8 mouse cellular contexts compared by ENCODE assay signal in genomic region chr16:20301770-20302649, GRCm38 (mm10). TPM values are rescaled to one million over a fixed set of nuclear protein-coding genes. Genes with fewer than 3 reads are reported as not detected.
DNase-seq lines count a peak whose midpoint lies in the region; ATAC-seq and TF ChIP-seq lines count a peak whose summit lies in the region.

Gene Parl (minus strand): TSS chr16:20302387.

- WGBS in forebrain, embryonic 15.5 days = under 1% methylated on average over 51 of the region's 52 CpGs
- WGBS in lung, embryonic 14.5 days = under 1% methylated on average over 52 of the region's 52 CpGs
- under 1% methylated on average over 52 of the region's 52 CpGs for WGBS in olfactory bulb, adult 2 months
- WGBS in thymus, adult 2 months = under 1% methylated on average over 52 of the region's 52 CpGs

- peak; percentile 94 for TF ChIP-seq CTCF in lung, embryonic 14.5 days (IDR thresholded peaks at IDR 0.05; ENCODE audit: low read depth)
- peak; percentile 75 for TF ChIP-seq CTCF in olfactory bulb, adult 2 months (IDR thresholded peaks at IDR 0.05; ENCODE audit: insufficient read depth, low read depth, low read length)
- peak; percentile 84 for TF ChIP-seq CTCF in thymus, adult 2 months (IDR thresholded peaks at IDR 0.05; ENCODE audit: borderline replicate concordance, control insufficient read depth, extremely low read depth, insufficient read depth, low read length, poor library complexity)

- in situ Hi-C loops in ES-E14 (cut with MboI; ENCODE audit: low sequenced_read_pairs in 2 of 2, unreplicated experiment in 2 of 2) = no loop called here

- H3K4me1 ChIP-seq in ES-E14 (ENCODE audit: control insufficient read depth in 2 of 2, insufficient read depth in 2 of 2, low read length in 2 of 2, poor library complexity in 1 of 2) = peaks cover 6% of the 10 kb centered on the region in 2 experiments; a peak in 3 of 4 replicates
- H3K4me1 ChIP-seq in forebrain, embryonic 15.5 days = peaks cover 18% of the 10 kb centered on the region
- H3K4me1 ChIP-seq in lung, embryonic 14.5 days (ENCODE audit: insufficient read depth) = peaks cover 9% of the 10 kb centered on the region
- H3K4me1 ChIP-seq in olfactory bulb, adult 2 months (ENCODE audit: control insufficient read depth, insufficient read depth, low read length) = no peaks in the 10 kb centered on the region
- peaks cover 10% of the 10 kb centered on the region for H3K4me1 ChIP-seq in thymus, adult 2 months (replicated peaks; ENCODE audit: control insufficient read depth, insufficient read depth, low read length)

- peak; percentile 66 for TF ChIP-seq POLR2A in olfactory bulb, adult 2 months (IDR thresholded peaks at IDR 0.05; ENCODE audit: insufficient read depth, low read depth, low read length)
- TF ChIP-seq POLR2A in thymus, adult 2 months (IDR thresholded peaks at IDR 0.05; ENCODE audit: control insufficient read depth, extremely low read depth, insufficient read depth, low read length, poor library complexity) = peak; percentile 49; the same call in 1 of the 2 replicates

- no peaks in the 10 kb centered on the region for H3K27me3 ChIP-seq in forebrain, embryonic 15.5 days
- no peaks in the 10 kb centered on the region for H3K27me3 ChIP-seq in lung, embryonic 14.5 days (ENCODE audit: insufficient read depth, low read length)
- no peaks in the 10 kb centered on the region for H3K27me3 ChIP-seq in thymus, adult 2 months (ENCODE audit: control insufficient read depth, insufficient read depth, low read length)

- H3K27ac ChIP-seq in ES-E14 (ENCODE audit: insufficient read depth, low read depth, low read length, poor library complexity, severe bottlenecking) = peak within 1 kb of the TSS; percentile 79
- H3K27ac ChIP-seq in forebrain, embryonic 15.5 days (replicated peaks) = peak within 1 kb of the TSS; percentile 44; the same call in 1 of the 2 replicates
- peak within 1 kb of the TSS; percentile 71 for H3K27ac ChIP-seq in lung, embryonic 14.5 days (ENCODE audit: low read depth)
- peak within 1 kb of the TSS; percentile 58 for H3K27ac ChIP-seq in olfactory bulb, adult 2 months (ENCODE audit: insufficient read depth, low read depth, low read length)
- H3K27ac ChIP-seq in thymus, adult 2 months (ENCODE audit: control insufficient read depth, insufficient read depth, low read length) = no peak within 1 kb of the TSS

- DNase-seq in ES-E14 (ENCODE audit: low read depth, low spot score) = peak; percentile 94
- peak; percentile 67 for DNase-seq in cerebellum, adult 11-12 months
- DNase-seq in heart, postnatal 25 days (ENCODE audit: low spot score) = peak; percentile 40
- peak; percentile 35 to 84 for DNase-seq in layer of hippocampus, adult 18-20 months (ENCODE audit: low spot score in 2 of 2)
- DNase-seq in lung, embryonic 14.5 days = peak; percentile 96
- peak; percentile 73 for DNase-seq in thymus, adult 2 months

- H3K36me3 ChIP-seq in ES-E14 (ENCODE audit: control insufficient read depth, insufficient read depth, low read length, poor library complexity, severe bottlenecking) = peaks cover 3% of the 10 kb centered on the region
- H3K36me3 ChIP-seq in forebrain, embryonic 15.5 days = peaks cover 2% of the 10 kb centered on the region; the same call in 1 of the 2 replicates
- H3K36me3 ChIP-seq in lung, embryonic 14.5 days (ENCODE audit: insufficient read depth) = peaks cover 2% of the 10 kb centered on the region
- H3K36me3 ChIP-seq in thymus, adult 2 months (ENCODE audit: control insufficient read depth, insufficient read depth, low read length) = peaks cover 7% of the 10 kb centered on the region

- intact Hi-C loops in heart, postnatal 25 days (cut with DNase I) = loop anchor here (1.0 to 10.0 kb wide), 2 partner anchors 88 to 577 kb away; no protein-coding TSS in a partner anchor

- H3K9me3 ChIP-seq in ES-E14 (ENCODE audit: control insufficient read depth, insufficient read depth, low read depth, low read length) = no peaks in the 10 kb centered on the region
- no peaks in the 10 kb centered on the region for H3K9me3 ChIP-seq in forebrain, embryonic 15.5 days
- no peaks in the 10 kb centered on the region for H3K9me3 ChIP-seq in lung, embryonic 14.5 days (ENCODE audit: low read depth, low read length)

- H3K9ac ChIP-seq in ES-E14 (ENCODE audit: insufficient read depth, low read depth, low read length, poor library complexity, severe bottlenecking) = peak within 1 kb of the TSS; percentile 94
- H3K9ac ChIP-seq in forebrain, embryonic 15.5 days (replicated peaks) = peak within 1 kb of the TSS; percentile 77
- peak within 1 kb of the TSS; percentile 84 for H3K9ac ChIP-seq in lung, embryonic 14.5 days

- H3K4me2 ChIP-seq in forebrain, embryonic 15.5 days (replicated peaks) = peak within 1 kb of the TSS; percentile 68
- H3K4me2 ChIP-seq in lung, embryonic 14.5 days = peak within 1 kb of the TSS; percentile 93

- peak; percentile 91 for ATAC-seq in forebrain, embryonic 15.5 days (replicated peaks)
- ATAC-seq in lung, embryonic 14.5 days (ENCODE audit: insufficient read depth) = peak; percentile 86

- peak within 1 kb of the TSS; percentile 92 to 98 for H3K4me3 ChIP-seq in ES-E14 (ENCODE audit: insufficient read depth in 1 of 2, low read depth in 1 of 2, low read length in 2 of 2, poor library complexity in 1 of 2, severe bottlenecking in 1 of 2)
- peak within 1 kb of the TSS; percentile 72 for H3K4me3 ChIP-seq in forebrain, embryonic 15.5 days
- H3K4me3 ChIP-seq in lung, embryonic 14.5 days (ENCODE audit: low read depth, low read length) = peak within 1 kb of the TSS; percentile 83
- peak within 1 kb of the TSS; percentile 95 for H3K4me3 ChIP-seq in olfactory bulb, adult 2 months (ENCODE audit: insufficient read depth, low read depth, low read length)
- H3K4me3 ChIP-seq in thymus, adult 2 months (ENCODE audit: control insufficient read depth, insufficient read depth, low read length) = peak within 1 kb of the TSS; percentile 97

TF ChIP-seq in ES-E14, 5 proteins besides CTCF, POLR2A, EP300 and RAD21:
- peak; percentile 82 for TF ChIP-seq CHD2 (IDR thresholded peaks at IDR 0.05; ENCODE audit: low read depth, low read length)
- peak; percentile 79 for TF ChIP-seq HCFC1 (IDR thresholded peaks at IDR 0.05; ENCODE audit: borderline replicate concordance, insufficient read depth, low read length)
- peak; percentile 75 for TF ChIP-seq MAFK (IDR thresholded peaks at IDR 0.05; ENCODE audit: insufficient read depth, low read depth, low read length)
- TF ChIP-seq ZC3H11A (IDR thresholded peaks at IDR 0.05; ENCODE audit: borderline replicate concordance, low read depth, low read length) = peak; percentile 76
- peak; percentile 100 for TF ChIP-seq ZNF384 (IDR thresholded peaks at IDR 0.05; ENCODE audit: low read depth, low read length)

RNA-seq across cellular contexts. Expression of gene Parl, which starts in this region (rescaled TPM):
- total RNA-seq in ES-E14 (2012; rRNA removed) = 118 and 120 TPM in 2 replicates
- polyA plus RNA-seq in forebrain, embryonic 15.5 days (2015; fragmentation: Nextera tagmentation; extraction: Ambion mirVana) = 78.9 and 89.7 TPM in 2 replicates
- total RNA-seq in heart, postnatal 25 days (2021) = 10 to 100 TPM; 88.4 to 88.9 TPM
- total RNA-seq in layer of hippocampus, adult 18-20 months (2021) = 10 to 100 TPM; 55.9 to 56.3 TPM
- 91.2 and 92.1 TPM in 2 replicates for polyA plus RNA-seq in lung, embryonic 14.5 days (2014; fragmentation: Nextera tagmentation; extraction: Ambion mirVana)
- polyA plus RNA-seq in olfactory bulb, adult 2 months (2012; ENCODE audit: insufficient read depth, insufficient read length, low replicate concordance, missing spikeins) = not detected in 2 replicates
- polyA plus RNA-seq in thymus, adult 2 months (2012; rRNA removed) = 46.3 and 48.4 TPM in 2 replicates

Comparison
In these comparisons a context has a peak if more than half of its experiments do, and no peak if none do; other contexts are left out.
1. RNA of gene Parl (polyA plus RNA-seq): 91.2 to 92.1 TPM in lung, embryonic 14.5 days, 78.9 to 89.7 TPM in forebrain, embryonic 15.5 days and 46.3 to 48.4 TPM in thymus, adult 2 months; not detected in olfactory bulb, adult 2 months; every median in the first group is over 10 times any median in the second.
2. DNase-seq: peak in every context shown above with its lines; median percentile 96 in lung, embryonic 14.5 days; 94 in ES-E14; 73 in thymus, adult 2 months; 67 in cerebellum, adult 11-12 months; 60 in layer of hippocampus, adult 18-20 months; 40 in heart, postnatal 25 days.
3. Peak in every context shown above with its lines, with median percentiles within 50 percentile points of each other: H3K4me3 ChIP-seq, H3K9ac ChIP-seq and CTCF ChIP-seq.